Mouse (Mus musculus) thymus, postnatal 0 days (tissue): ENCODE measurements at regions not wholly inside any gene's neighbourhood (a gene's known extent, or its start where the extent isn't known, plus 50 kb on each side); places are given as distances from the start of the nearest gene placed in this dataset.
"Not testable (repeated sequence)": the region's sequence is repeated elsewhere in the genome, so short reads cannot be mapped to it uniquely, and the experiment has no call there.

ENCODE experiments used
- DNase-seq: peaks from one replicate; pipeline ENCODE4 v3.0.0-alpha.2; 2015; ENCODE audit warnings: low spot score

DNA sequence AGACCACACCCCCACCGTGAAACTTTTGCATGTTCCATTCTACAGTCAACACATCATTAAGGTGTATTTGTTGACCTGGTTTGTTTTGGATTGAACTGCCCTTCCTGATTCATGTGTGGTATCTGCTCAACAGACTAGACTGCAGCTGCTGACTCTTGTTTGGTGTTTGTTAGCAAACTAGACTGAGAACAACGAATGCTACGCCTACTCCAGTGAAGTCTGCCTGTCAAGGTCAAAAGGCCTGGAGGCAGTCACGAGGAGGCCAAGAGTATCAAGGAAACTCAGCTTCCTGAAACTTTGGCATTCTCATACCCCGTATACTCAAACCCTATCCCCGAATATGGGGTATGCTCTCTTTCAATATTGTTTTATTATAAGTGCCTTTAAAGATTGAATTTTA lies 194.2 kb upstream of the Spin1 start:
- DNase-seq: not testable (repeated sequence)

DNA sequence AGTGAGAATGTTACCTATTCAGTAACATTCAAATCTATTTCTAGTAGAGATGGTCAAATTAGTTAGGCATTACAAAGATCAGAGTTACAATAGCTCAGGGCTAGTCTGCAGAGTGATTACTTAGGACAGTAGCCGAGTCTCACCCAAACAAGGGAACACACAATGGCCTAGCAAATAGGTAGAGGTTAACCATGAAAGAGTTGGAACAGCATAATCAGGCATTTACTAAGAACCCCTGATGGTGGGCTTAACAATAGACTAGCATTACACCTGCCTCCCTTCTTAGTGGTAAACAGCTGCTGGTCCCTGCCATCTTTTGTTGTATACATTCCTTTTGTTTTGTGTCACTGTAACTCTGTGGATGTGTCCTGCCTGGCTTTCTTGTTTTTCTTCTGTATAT lies 193.8 kb upstream of the Spin1 start:
- DNase-seq: no peak

DNA sequence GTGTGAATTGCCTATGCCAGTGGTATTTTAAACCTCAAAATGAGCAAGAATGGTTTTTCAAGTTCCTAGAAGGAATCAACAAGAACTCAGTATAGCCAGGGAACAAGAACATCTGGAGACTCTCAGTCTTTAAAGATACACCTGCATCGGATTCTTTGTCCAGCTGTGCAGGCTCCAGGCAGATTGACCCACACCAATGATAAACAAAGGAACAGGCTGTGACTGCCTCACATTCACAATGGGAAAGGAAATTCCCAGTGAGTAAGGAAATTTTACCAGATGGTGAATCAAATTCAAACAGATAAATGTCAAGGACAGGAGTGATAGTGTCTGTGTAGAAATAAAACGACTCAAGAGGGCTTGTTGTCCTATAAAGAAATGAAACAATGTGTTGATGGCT lies 187.9 kb upstream of the Spin1 start:
- not testable (repeated sequence) for DNase-seq

DNA sequence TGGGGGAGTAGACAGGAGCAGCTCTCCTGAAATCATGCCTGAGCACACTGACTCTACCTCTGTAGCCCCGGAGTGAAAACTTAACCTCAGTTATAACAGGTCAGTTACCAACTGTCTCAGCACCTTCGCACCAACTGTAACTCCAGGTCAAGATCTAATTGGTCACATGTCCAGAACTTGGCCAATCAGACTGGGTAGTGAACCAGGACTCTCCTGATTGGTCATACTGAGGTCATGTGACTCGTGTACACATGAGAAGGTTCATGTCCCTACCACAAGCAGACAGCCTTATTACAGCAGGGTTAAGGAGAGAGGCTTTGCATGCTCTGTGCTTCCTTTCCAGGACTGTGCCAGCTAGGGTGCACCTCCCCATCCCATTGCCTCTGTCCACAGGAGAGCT lies 166.7 kb upstream of the Spin1 start:
- DNase-seq: not testable (repeated sequence)

DNA sequence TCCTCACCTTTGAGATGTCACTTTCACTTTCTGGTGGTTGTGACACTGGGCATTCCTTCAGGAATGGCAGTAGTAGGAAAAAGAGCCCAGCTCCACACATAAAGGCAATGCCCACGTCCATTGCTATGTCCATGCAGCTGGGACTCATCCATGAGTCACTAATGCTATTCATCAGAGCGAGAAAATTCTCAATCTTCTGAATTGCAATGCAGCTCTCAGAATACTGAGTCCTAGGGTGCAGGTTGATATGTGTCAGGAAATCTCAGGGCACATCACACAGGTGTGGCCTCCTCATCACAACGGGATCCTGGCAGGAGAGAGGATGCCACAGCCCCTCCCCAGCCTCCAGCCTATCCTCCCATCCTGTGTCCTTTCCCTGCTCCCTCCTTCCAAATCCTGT lies 158.1 kb upstream of the Spin1 start:
- no peak for DNase-seq

DNA sequence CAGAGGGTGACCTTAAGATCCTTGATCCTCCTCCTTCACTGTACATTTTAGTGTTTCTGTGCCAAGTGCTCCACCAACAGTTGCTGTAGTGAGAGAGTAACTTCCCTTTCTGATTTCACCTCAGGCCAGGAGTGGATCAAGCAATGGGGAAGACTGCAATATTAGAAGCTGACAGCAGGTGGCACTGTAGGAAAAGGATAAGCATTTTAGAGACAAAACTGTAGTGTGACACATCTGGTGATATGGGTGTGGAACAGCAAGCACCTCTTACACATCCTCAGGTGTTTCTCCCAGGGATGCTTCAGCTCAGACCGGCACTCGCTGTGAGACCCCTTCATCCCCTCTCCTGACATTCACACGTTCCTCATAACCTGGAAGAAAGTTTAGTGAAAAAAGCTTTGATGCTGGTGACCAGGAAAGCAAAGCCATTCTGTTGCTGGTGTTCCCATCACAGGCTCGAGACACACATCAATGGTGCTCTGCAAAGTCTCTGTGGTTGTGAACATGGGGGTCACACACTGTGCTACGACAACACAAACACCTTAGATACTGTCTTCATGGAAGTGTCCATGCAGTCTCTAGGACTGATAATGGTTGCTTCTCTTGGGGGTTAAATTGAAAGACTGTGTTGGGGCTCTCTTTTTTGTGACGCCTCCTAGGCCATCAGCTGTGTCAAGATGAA lies 151.0 kb upstream of the Spin1 start:
- peak; percentile 71 for DNase-seq

DNA sequence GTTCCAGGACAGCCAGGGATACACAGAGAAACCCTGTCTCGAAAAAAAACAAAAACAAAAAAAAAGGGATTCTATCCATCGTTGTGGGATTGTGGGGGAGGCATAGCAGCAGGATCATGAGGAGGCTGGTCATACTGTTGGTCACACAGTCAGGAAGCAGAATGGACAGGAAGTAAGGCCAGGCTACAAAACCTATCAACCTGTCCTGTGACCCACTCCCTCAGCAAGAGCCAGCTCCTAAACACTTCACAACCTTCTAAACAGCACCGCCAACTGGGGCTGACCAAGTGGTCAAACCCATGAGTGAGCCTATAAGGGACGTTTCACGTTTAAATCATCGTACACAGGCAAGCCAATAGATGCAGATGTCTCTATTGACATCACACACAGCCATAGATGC lies 146.0 kb upstream of the Spin1 start:
- DNase-seq: no peak

DNA sequence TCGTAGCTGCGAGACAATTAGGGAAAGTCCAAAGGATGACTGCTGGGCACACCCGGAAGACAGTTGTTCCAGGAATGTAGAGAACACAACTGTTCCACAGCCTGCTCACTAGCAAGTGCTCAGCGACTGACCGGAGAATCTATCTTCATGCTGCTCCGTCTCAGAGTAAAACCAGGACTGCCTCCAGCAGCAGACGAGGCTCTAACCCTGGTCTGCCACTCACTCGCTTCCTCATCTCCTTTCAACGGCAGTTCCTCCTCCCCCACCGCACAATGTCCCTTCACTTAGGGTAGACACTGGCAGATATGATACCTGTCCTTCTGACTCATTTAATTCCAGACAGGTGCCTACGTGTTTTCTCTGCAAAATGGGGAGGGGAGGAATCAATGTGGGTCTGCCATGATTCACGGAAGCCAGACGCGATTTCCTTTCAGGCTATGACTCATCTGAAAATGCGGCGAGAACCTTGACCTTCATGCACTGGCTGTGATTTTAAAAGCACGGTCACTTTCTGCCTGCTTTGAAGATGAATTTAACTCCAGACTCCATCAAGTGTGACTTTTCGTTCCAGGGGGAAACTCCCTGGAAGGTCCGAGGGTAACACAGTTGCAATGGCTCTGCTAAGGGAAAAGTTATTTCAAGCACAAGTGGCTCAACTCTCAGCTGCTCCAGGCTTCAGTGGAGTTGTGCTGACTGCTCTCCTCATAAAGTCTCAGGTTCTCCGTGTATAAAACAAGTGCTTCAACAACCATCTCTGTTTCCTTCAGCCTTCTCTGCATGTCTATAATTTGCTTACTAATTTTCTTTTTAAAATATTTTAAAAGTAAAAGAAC lies 142.4 kb upstream of the Spin1 start:
- no peak for DNase-seq

DNA sequence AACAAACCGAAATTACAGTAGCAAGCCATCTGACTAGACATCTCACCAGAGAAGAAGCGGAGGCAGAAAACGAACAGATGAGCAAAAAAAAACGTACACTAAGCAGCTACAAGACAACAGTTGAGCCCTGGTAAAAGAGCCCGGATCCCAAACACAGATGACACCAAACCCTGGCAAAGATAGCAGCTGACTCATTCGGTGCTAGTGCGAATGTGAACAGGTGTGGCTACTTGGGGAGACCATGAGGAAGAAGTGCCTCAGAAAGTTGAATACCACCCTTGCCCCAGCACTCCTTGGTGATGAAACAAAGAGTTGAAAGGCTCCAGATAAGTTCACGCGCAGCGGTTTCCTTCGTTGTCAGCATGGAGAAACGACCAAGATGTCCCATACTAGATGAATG lies 139.8 kb upstream of the Spin1 start:
- DNase-seq: no peak

DNA sequence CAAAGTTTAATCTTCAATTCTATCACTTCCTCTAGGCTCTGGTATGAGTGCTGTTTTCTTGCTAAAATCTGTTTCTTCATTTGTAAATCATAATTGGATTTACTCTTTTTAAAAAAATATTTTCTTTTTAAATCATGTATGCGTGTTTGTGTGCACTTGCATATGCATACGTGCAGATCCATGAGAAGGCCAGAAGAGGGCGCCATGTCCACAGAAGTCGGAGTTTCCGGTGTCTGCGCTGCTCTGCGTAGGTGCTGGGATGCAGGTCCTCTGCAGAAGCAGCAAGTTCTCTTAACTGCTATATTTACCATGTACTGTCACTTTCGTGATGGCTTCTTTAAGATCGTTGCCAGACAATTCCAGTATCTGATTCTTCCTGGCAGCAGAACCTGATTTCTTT lies 136.6 kb upstream of the Spin1 start:
- DNase-seq: peak; percentile 7

DNA sequence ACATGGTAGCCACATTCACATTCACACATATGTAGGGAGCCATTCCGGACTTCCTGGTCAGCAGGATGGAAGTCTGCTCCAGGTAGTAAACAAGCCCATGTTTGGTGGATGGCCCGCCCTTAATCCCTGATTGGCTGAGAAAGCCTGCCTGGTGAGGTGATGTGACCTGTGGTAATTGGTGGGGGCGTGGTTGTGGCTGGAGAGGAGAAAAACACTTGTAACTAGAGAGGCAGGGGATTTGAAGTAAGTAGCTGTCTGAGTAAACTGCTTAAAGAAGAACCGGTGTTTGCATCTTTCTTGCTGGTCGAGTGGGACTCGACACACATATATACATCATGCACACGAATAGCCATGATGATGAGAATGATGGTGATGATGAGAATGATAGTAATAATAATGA lies 135.6 kb upstream of the Spin1 start:
- DNase-seq: not testable (repeated sequence)

DNA sequence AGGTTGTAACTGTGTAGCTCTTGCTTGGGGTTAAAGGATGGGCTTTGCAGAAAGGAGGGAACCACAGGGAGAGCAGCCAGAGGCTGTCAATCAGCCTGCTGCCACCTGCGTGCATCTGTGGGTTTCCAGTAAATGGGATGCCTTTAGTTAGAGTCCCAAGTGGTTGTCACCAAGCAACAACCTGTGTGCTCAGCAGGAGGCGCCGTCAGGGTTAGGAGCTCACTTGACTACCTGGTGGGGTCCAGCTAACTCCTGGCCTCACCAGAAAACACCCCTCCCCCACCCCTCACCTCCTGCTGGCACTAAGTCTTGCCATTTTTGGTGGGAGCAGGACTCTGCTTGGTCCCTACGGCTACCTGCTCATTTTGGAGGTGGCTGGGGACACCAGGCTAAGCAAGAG lies 135.0 kb upstream of the Spin1 start:
- DNase-seq: no peak

DNA sequence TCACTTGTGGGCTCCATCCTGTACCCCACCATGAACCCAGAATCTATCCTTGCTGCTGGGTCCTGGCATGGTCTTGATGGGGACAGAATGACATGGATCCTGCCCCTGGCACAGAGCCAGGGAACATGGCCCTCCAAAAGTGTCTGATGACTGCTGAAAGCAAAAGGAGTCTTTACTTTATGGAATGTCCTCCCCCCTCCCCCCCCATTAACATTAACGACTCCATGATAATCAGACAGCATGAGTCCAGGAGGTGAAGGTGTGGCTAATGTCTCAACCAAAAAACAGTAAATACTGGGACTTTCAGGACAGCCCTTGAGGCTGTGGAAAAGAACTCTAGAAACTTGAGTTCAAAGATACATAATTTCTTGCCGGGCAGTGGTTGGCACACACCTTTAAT lies 133.9 kb upstream of the Spin1 start:
- no peak for DNase-seq

DNA sequence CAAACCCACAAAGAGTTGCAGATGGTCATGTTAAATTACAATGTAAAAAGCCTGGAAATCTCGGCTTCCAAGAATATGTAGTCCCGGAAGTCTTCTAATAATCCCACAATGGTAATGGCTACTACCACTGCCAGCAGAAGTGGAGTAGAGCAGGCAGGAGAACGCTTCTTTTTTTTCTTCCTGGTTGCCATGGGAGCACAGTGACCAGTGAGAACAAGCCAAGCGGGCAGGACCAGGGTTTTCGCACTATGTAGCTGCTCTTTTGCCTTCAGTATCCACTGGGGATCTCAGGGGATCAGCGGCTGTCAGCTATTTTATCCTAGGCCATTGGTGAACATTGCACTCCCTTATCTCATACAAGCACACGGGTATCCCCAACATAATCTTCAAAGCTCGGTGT lies 127.3 kb upstream of the Spin1 start:
- DNase-seq: no peak

DNA sequence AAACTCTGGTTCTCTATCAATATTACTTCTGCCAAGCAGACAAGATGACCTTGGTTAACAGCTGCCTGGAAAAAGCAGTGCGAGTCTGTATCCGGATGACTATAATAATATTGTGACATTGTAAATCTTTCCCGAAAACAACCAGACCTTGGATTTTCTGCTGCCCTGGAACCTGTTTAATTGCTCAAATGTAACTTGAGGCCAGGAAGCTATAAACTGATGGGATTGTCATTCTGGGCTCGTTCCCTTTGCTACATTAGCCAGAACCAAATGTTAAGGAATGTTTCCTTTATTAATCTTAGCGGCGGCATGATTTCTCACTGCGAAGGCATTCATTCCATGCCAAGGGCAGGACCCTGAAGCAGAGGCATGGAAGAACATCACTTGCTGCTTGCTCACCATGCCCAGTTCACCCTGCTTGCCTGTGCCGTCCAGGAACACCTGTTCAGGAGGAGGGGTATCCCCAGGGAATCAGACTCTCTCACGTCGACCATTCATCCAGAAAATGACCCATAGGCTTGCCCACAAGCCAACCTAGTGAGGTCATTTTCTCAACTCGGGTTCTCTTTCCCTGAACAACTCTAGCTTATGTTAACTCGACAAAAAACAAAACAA lies 125.3 kb upstream of the Spin1 start:
- DNase-seq: no peak

DNA sequence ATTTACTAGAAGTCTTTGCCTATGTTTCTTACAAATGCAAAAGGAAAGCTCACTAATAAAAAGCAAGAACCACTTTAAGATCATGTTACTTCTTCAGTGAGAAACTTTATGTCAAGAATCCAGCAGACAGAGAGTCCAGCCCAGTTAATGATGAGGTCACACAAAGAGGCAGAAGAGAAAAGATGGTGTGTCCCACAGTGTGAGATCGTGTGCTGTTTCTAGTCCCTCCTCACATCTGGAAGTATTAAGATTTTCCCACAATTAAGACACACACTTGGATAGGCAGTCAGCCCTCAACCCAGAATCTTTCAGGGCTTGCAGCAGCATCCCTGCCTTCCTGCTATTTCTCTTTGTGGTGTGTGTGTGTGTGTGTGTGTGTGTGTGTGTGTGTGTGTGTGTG lies 118.7 kb upstream of the Spin1 start:
- DNase-seq: no peak

DNA sequence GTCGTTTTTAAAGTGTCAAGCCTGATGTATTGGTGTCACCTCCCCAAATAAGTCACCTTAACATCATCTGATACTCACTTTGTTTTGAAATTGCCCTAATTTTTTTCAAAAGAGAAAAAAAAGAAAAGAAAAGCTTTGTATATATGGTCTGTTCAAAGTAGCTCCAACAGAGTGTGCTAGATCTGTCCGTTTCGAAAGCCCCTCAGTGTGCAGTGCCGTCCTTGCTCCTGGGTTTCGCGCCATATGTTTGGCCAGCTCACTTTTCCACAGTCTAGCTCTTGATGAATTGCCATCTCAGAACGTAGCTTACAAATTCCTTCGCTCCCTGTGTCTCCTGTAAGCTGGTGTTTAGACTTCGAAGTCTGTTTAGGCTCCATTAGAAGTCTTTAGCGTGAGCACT lies 117.7 kb upstream of the Spin1 start:
- DNase-seq: no peak

DNA sequence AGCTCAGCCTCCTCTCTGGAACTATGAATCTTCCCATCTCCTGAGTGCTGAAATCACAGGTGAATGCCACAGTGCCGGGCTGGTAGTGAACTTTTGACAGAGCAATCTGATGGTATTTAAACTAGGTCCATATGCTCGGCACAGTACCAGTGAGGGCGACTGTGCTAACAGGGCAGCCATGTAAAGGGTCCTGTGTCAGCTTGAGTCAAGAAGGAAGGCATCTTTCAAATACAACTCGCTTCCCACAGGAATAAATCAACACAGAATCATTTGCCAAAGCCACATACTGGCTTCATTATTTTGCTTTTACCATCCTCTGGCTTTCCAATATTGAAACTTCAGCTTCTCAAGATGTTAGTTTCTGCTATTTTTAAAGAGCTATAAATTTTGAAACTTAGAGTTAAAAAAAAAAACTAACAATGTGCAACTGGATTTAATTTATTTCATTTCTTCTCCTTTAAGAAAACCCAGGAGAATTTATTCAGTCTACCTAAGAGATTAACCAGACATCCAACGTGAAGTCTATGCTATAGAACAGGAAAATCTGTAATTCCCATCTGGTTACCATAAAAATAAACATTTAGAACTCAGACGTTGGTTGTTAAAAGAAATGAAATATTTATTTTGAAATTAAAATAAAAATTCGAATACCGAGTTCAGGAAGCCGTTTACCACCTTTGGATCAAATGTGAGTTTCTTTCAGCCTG lies 108.8 kb upstream of the Spin1 start:
- no peak for DNase-seq

DNA sequence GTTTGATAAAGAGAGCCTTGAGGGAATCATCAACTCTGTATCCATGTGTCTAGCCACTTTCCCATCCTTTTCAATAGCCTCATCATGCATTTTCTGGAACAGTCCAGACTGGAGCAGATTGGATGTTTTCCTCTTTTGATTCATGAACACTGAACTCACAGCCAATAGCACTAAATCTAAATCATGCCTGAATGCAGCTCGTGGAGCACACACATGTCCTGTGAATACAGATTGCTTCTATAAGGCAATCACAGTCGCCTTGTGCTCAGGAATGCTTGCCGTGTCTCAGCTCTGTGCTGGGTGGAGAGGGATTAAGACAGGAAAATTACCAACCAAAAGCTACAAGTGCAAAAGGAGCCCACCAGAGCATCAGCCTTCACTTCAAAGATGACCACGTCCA lies 100.9 kb upstream of the Spin1 start:
- no peak for DNase-seq

DNA sequence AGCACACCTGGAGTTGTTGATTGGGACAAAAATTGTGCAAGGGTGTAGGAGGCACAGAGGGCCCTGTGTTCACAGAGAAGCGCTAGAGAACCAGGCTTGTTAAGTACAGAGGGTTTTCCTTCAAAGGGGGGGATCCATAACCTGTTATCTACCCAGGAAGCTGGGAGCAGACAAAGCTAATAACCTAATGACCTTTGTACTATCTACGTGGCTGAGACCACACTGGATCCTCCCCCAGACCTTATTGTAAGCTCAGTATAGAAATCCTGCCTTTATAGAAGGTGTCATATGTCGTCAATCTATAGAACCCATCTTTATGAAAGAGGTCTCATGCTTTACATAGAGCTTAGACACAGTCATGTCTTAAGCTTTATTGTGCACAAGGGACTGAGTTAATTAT lies 95.9 kb upstream of the Spin1 start:
- DNase-seq: no peak

DNA sequence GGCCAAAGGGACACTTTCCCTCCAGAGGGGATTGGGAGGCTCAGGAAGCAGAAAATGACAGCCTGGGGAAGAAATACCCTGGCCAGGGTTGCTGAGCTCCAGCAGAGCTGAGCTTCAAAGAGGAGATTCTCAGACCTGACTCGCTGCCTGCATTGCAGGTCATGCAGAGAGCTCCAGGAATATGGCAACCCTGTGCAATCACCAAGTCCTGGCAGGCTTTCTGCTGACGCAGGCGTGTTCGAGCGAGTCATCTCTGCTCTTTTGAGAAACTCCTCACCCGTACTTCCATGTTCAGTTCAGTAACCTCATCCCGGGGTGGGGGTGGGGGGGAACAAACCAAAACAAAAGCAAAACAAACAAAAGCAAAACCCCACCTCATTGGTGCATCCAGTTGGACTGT lies 89.9 kb upstream of the Spin1 start:
- no peak for DNase-seq

DNA sequence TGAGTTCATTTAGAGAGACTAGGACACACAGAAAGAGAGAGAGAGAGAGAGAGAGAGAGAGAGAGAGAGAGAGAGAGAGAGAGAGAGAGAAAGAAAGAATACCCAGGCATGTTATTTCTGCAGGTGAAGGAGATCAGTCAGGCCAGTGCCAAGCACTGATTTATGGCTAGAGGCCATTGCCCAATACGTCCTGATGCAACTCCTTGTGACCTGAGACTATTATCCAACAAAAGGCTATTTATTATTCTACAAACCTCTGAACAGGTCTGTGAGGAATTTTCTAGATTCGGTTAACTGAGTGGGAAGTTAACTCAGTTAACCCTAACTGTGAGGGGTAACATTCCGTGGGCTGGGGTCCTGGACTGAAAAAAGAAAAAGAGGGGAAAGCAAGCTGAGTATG lies 84.5 kb upstream of the Spin1 start:
- no peak for DNase-seq
